Mouse (Mus musculus): ENCODE measurements at regions not wholly inside any gene's neighbourhood (a gene's known extent, or its start where the extent isn't known, plus 50 kb on each side); places are given as distances from the start of the nearest gene placed in this dataset.

GRCm38 (mm10) chr15:5580416-5580815, 336.4 kb upstream of the Ptger4 start:
- Histone ChIP-seq H3K4me3 (ENCODE audit: insufficient read depth, low read length) (no peak overlapping the region), H3K27ac (ENCODE audit: insufficient read depth, low read length) (no peak overlapping the region), H3K4me1 (ENCODE audit: control insufficient read depth, insufficient read depth, low read length) (no peaks in the 10 kb centered on the region)
- no peak for TF ChIP-seq CTCF (IDR thresholded peaks at IDR 0.05; ENCODE audit: extremely low read depth, insufficient read depth, low read length)

GRCm38 (mm10) chr15:5584381-5584780, 340.4 kb upstream of the Ptger4 start:
- no peak overlapping the region for H3K27ac ChIP-seq (ENCODE audit: insufficient read depth, low read length)
- H3K4me3 ChIP-seq (ENCODE audit: insufficient read depth, low read length), result no peak overlapping the region
- no peaks in the 10 kb centered on the region for H3K4me1 ChIP-seq (ENCODE audit: control insufficient read depth, insufficient read depth, low read length)
- TF ChIP-seq CTCF (IDR thresholded peaks at IDR 0.05; ENCODE audit: extremely low read depth, insufficient read depth, low read length), result no peak
- no peak for TF ChIP-seq POLR2A (IDR thresholded peaks at IDR 0.05; ENCODE audit: extremely low read depth, insufficient read depth, low read length)

- H3K4me1 ChIP-seq (ENCODE audit: control insufficient read depth, insufficient read depth, low read length), result no peaks in the 10 kb centered on the region
- H3K27ac ChIP-seq (ENCODE audit: insufficient read depth, low read length), result no peak overlapping the region
- no peak overlapping the region for H3K4me3 ChIP-seq (ENCODE audit: insufficient read depth, low read length)
Observed at GRCm38 (mm10) chr15:5604732-5605266, 360.8 kb upstream of the Ptger4 start.

GRCm38 (mm10) chr15:5607533-5607932, 363.5 kb upstream of the Ptger4 start:
- H3K4me1 ChIP-seq (ENCODE audit: control insufficient read depth, insufficient read depth, low read length), result no peaks in the 10 kb centered on the region
- TF ChIP-seq POLR2A (IDR thresholded peaks at IDR 0.05; ENCODE audit: extremely low read depth, insufficient read depth, low read length) (no peak), CTCF (IDR thresholded peaks at IDR 0.05; ENCODE audit: extremely low read depth, insufficient read depth, low read length) (no peak)
- H3K27ac ChIP-seq (ENCODE audit: insufficient read depth, low read length), result no peak overlapping the region

More at GRCm38 (mm10) chr15:5604732-5605266, 360.8 kb upstream of the Ptger4 start:
- TF ChIP-seq POLR2A (IDR thresholded peaks at IDR 0.05; ENCODE audit: extremely low read depth, insufficient read depth, low read length), result no peak
- TF ChIP-seq CTCF (IDR thresholded peaks at IDR 0.05; ENCODE audit: extremely low read depth, insufficient read depth, low read length), result no peak

GRCm38 (mm10) chr15:5623021-5623420, 379.0 kb upstream of the Ptger4 start:
- no peak for TF ChIP-seq POLR2A (IDR thresholded peaks at IDR 0.05; ENCODE audit: extremely low read depth, insufficient read depth, low read length)
- no peak for TF ChIP-seq CTCF (IDR thresholded peaks at IDR 0.05; ENCODE audit: extremely low read depth, insufficient read depth, low read length)
- no peak overlapping the region for H3K27ac ChIP-seq (ENCODE audit: insufficient read depth, low read length)
- H3K4me3 ChIP-seq (ENCODE audit: insufficient read depth, low read length), result no peak overlapping the region
- no peaks in the 10 kb centered on the region for H3K4me1 ChIP-seq (ENCODE audit: control insufficient read depth, insufficient read depth, low read length)

More at GRCm38 (mm10) chr15:5607533-5607932, 363.5 kb upstream of the Ptger4 start:
- H3K4me3 ChIP-seq (ENCODE audit: insufficient read depth, low read length), result no peak overlapping the region

GRCm38 (mm10) chr15:5625367-5625766, 381.4 kb upstream of the Ptger4 start:
- TF ChIP-seq POLR2A (IDR thresholded peaks at IDR 0.05; ENCODE audit: extremely low read depth, insufficient read depth, low read length), result no peak
- TF ChIP-seq CTCF (IDR thresholded peaks at IDR 0.05; ENCODE audit: extremely low read depth, insufficient read depth, low read length), result no peak
- H3K4me1 ChIP-seq (ENCODE audit: control insufficient read depth, insufficient read depth, low read length), result no peaks in the 10 kb centered on the region
- no peak overlapping the region for H3K4me3 ChIP-seq (ENCODE audit: insufficient read depth, low read length)
- H3K27ac ChIP-seq (ENCODE audit: insufficient read depth, low read length), result no peak overlapping the region

GRCm38 (mm10) chr15:5646673-5647072, 402.7 kb upstream of the Ptger4 start:
- H3K4me1 ChIP-seq (ENCODE audit: control insufficient read depth, insufficient read depth, low read length), result no peaks in the 10 kb centered on the region
- no peak overlapping the region for H3K27ac ChIP-seq (ENCODE audit: insufficient read depth, low read length)
- no peak overlapping the region for H3K4me3 ChIP-seq (ENCODE audit: insufficient read depth, low read length)
- TF ChIP-seq CTCF (IDR thresholded peaks at IDR 0.05; ENCODE audit: extremely low read depth, insufficient read depth, low read length) (no peak), POLR2A (IDR thresholded peaks at IDR 0.05; ENCODE audit: extremely low read depth, insufficient read depth, low read length) (no peak)

GRCm38 (mm10) chr15:5658796-5659195, 414.8 kb upstream of the Ptger4 start:
- Histone ChIP-seq H3K4me1 (ENCODE audit: control insufficient read depth, insufficient read depth, low read length) (no peaks in the 10 kb centered on the region), H3K4me3 (ENCODE audit: insufficient read depth, low read length) (no peak overlapping the region), H3K27ac (ENCODE audit: insufficient read depth, low read length) (no peak overlapping the region)
- TF ChIP-seq CTCF (IDR thresholded peaks at IDR 0.05; ENCODE audit: extremely low read depth, insufficient read depth, low read length) (no peak), POLR2A (IDR thresholded peaks at IDR 0.05; ENCODE audit: extremely low read depth, insufficient read depth, low read length) (no peak)

- Histone ChIP-seq H3K4me1 (ENCODE audit: control insufficient read depth, insufficient read depth, low read length) (no peaks in the 10 kb centered on the region), H3K4me3 (ENCODE audit: insufficient read depth, low read length) (no peak overlapping the region), H3K27ac (ENCODE audit: insufficient read depth, low read length) (no peak overlapping the region)
- TF ChIP-seq POLR2A (IDR thresholded peaks at IDR 0.05; ENCODE audit: extremely low read depth, insufficient read depth, low read length), result no peak
- TF ChIP-seq CTCF (IDR thresholded peaks at IDR 0.05; ENCODE audit: extremely low read depth, insufficient read depth, low read length), result no peak
Observed at GRCm38 (mm10) chr15:5660819-5661218, 416.8 kb upstream of the Ptger4 start.

GRCm38 (mm10) chr15:5671781-5672180, 427.8 kb upstream of the Ptger4 start:
- Histone ChIP-seq H3K4me1 (ENCODE audit: control insufficient read depth, insufficient read depth, low read length) (no peaks in the 10 kb centered on the region), H3K27ac (ENCODE audit: insufficient read depth, low read length) (no peak overlapping the region), H3K4me3 (ENCODE audit: insufficient read depth, low read length) (no peak overlapping the region)
- no peak for TF ChIP-seq CTCF (IDR thresholded peaks at IDR 0.05; ENCODE audit: extremely low read depth, insufficient read depth, low read length)
- no peak for TF ChIP-seq POLR2A (IDR thresholded peaks at IDR 0.05; ENCODE audit: extremely low read depth, insufficient read depth, low read length)
